Mouse (Mus musculus) urinary bladder, postnatal 0 days (tissue): ENCODE measurements around the gene Olfr541. TPM values are rescaled to one million over a fixed set of nuclear protein-coding genes. Genes with fewer than 3 reads are reported as not detected.

Experiments
- polyA plus RNA-seq: library from polyadenylated mRNA; unstranded; fragments of >200 nt; fragmentation: Nextera tagmentation; extraction: Ambion mirVana; gene quantifications from 2 replicates; pipeline ENCODE4 v1.2.1, GENCODE M21; 2015

The Olfr541 gene
- not detected in 2 replicates for polyA plus RNA-seq

DNA sequence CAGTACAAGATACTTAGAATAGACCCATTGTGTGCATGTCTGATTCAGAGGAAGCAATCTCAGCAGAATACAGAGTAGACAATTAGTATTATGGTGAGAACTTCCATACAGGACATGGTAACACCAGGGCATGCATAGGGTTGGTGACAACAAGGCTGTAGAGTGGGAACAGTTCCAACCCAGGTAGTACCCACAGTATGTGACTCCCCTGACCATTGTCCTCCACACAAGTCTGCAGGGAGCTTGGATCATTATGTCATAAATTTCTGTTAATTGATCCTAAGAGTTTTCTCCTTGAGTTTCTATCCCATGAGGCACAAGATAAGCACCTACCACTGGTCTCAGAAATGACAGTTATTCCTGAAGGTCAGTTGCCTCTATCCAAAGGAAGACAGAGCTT is at the start of gene Olfr541:
Gene Olfr541, plus strand, starts transcription at position 301 of the 400 bp plus-strand sequence.

DNA sequence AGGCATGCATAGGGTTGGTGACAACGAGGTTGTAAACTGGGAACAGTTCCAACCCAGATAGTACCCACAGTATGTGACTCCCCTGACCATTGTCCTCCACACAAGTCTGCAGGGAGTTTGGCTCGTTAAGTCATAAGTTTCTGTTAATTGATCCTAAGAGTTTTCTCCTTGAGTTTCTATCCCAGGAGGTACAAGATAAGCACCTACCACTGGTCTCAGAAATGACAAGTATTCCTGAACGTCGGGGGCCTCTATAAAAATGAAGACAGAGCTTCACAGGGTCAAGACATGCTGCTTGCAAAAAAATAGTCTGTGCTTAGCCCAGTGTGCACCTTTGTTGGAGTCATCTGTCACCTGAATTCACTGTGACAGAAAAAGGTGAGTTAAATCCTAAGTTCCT is 37.4 kb upstream of the Olfr541 start, which contains the start of gene Olfr539:
Gene Olfr539, plus strand, starts transcription at position 301 of the 400 bp plus-strand sequence.

DNA sequence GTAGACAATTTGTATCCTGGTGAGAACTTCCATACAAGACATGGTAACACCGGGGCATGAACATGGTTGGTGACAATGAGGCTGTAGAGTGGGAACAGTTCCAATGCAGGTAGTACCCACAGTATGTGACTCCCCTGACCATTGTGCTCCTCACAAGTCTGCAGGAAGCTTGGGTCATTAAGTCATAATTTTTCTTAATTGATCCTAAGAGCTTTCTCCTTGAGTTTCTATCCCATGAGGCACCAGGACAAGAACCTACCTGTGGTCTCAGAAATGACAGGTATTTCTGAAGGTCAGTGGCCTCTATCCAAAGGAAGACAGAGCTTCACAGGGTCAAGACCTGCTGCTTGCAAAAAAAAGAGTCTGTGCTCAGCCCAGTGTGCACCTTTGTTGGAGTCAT is 15.4 kb upstream of the Olfr541 start, which contains the start of gene Olfr45:
Gene Olfr45, plus strand, starts transcription at position 301 of the 400 bp plus-strand sequence.

Other genes with a start within 250 kb of the Olfr541 start
- not detected in 2 replicates for gene Olfr533, start 233.9 kb upstream of the Olfr541 start, polyA plus RNA-seq
- not detected in 2 replicates for gene Olfr535, start 213.1 kb upstream of the Olfr541 start, polyA plus RNA-seq
- gene Olfr536, start 189.9 kb upstream of the Olfr541 start, polyA plus RNA-seq: not detected in 2 replicates
- not detected in 2 replicates for gene Olfr538, start 129.4 kb upstream of the Olfr541 start, polyA plus RNA-seq
- not detected in 2 replicates for gene Olfr46, start 96.0 kb upstream of the Olfr541 start, polyA plus RNA-seq
- gene Olfr61, start 68.3 kb upstream of the Olfr541 start, polyA plus RNA-seq: not detected in 2 replicates
- not detected in 2 replicates for gene Olfr53, start 50.8 kb upstream of the Olfr541 start, polyA plus RNA-seq
- gene Olfr539, start 37.3 kb upstream of the Olfr541 start, polyA plus RNA-seq: not detected in 2 replicates
- gene Olfr45, start 15.3 kb upstream of the Olfr541 start, polyA plus RNA-seq: not detected in 2 replicates
- 0.25 and 0.75 TPM in 2 replicates for gene Cyp2e1, start 66.5 kb downstream of the Olfr541 start, polyA plus RNA-seq
- gene Syce1, start 90.6 kb downstream of the Olfr541 start, polyA plus RNA-seq: 0.19 and 0.25 TPM in 2 replicates
- gene Zfp941, start 124.9 kb downstream of the Olfr541 start, polyA plus RNA-seq: 0.55 and 0.98 TPM in 2 replicates
- gene Urah, start 137.8 kb downstream of the Olfr541 start, polyA plus RNA-seq: 9.5 and 11.1 TPM in 2 replicates
- not detected in 2 replicates for gene Scgb1c1, start 148.3 kb downstream of the Olfr541 start, polyA plus RNA-seq
- gene Odf3, start 150.5 kb downstream of the Olfr541 start, polyA plus RNA-seq: 0.14 TPM in 1 of 2 replicates, not detected in the other
- gene Gm45785, start 159.1 kb downstream of the Olfr541 start, polyA plus RNA-seq: not detected in 2 replicates
- 50.8 and 53.1 TPM in 2 replicates for gene Ric8a, start 159.7 kb downstream of the Olfr541 start, polyA plus RNA-seq
- 39.9 and 50.6 TPM in 2 replicates for gene Bet1l, start 160.3 kb downstream of the Olfr541 start, polyA plus RNA-seq
- gene Psmd13, start 184.7 kb downstream of the Olfr541 start, polyA plus RNA-seq: 160 and 172 TPM in 2 replicates
- 16.6 and 18.1 TPM in 2 replicates for gene Sirt3, start 185.0 kb downstream of the Olfr541 start, polyA plus RNA-seq
- 0.43 and 0.74 TPM in 2 replicates for gene Cox8b, start 203.2 kb downstream of the Olfr541 start, polyA plus RNA-seq
- gene Nlrp6, start 223.6 kb downstream of the Olfr541 start, polyA plus RNA-seq: 0.08 and 0.22 TPM in 2 replicates
- gene Pgghg, start 244.1 kb downstream of the Olfr541 start, polyA plus RNA-seq: 17.1 and 17.4 TPM in 2 replicates